Mouse (Mus musculus) E14TG2a.4 (cell line): ENCODE data around the gene Ccdc78.

ENCODE experiments used
- CTCF ChIP-seq: conservative IDR thresholded peaks from 2 replicates; pipeline ENCODE4 v1.5.1; 2014; ENCODE audit warnings: low read length
- NANOG ChIP-seq: IDR thresholded peaks from 2 replicates; pipeline ENCODE4 v1.6.1; 2014; ENCODE audit warnings: borderline replicate concordance, low read length, mixed read lengths

DNA sequence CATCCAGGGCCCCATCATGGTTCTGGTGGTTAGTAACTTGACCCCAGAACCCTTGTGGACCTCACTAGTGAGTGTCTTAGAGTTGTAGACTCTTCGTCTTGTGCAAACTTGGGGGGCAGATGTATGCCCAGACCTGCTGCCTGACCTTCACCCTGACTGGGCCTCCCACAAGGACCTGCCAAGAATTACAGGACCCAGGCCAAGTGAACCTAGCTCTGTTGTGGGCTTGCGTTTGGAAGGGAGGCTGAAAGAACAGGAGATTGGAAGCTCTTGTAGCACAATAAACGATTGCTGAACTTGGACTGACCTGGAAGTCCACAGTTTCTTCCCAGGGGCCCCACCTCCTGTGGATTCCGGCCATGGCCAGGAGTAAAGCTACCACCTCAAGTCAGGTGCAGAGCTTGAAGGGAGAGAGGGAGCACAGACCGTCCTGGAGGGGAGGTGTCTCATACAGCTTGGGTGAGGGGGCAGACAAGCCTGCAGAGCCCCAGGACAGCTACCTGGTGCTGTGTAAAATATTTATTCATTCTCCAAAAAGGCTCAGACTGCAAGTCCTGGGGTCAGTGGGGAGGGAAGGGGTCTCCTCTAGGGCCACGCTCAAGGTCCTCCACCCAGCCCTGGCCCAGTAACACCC lies 47.7 kb downstream of the Ccdc78 start:
- no peak for TF ChIP-seq CTCF
- no peak for TF ChIP-seq NANOG
